Mouse (Mus musculus) layer of hippocampus, adult 8-10 months (tissue): Measurements from ENCODE around the gene Map1lc3b. TPM values are rescaled to one million over a fixed set of nuclear protein-coding genes. Genes with fewer than 3 reads are reported as not detected.
A peak's percentile ranks its signal among the peaks of the same experiment; 100 is the strongest.

Source experiments
- DNase-seq, 2 experiments: peaks; one replicate each; pipeline ENCODE4 v3.0.0; 2022; ENCODE audit warnings: low spot score in 2 of 2
- total RNA-seq, 4 experiments: library from RNA; stranded (reverse); gene quantifications; 2 replicates each; pipeline ENCODE4 v1.2.4; 2022

Gene Map1lc3b
- 100 to 1,000 TPM; 143 to 187 (median 172) TPM for total RNA-seq

GRCm38 (mm10) chr8:121590203-121591177, at the start of gene Map1lc3b:
TSS of gene Map1lc3b (plus strand) at chr8:121590361.
- DNase-seq: peak; percentile 93 to 96

DNA sequence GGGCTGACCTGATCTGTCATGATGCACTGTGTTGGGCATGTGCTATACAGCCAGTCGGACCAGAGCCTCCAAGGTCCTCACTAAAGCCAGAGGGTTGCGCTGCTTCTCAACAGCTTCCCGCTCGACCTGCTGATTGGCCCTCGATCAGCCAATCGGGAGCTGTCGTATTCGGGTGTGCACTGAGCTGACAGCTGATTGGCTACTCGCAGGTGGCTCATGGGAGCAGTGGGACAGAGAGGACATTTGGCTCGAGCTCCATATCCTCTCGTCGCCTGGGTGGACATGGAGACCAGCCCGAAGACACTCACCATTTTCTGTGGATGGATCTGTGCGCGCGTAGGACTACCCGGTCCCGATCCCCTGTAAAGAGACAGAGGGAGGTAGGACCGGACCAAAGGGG, 48.3 kb upstream of the Map1lc3b start:
- DNase-seq: no peak

DNA sequence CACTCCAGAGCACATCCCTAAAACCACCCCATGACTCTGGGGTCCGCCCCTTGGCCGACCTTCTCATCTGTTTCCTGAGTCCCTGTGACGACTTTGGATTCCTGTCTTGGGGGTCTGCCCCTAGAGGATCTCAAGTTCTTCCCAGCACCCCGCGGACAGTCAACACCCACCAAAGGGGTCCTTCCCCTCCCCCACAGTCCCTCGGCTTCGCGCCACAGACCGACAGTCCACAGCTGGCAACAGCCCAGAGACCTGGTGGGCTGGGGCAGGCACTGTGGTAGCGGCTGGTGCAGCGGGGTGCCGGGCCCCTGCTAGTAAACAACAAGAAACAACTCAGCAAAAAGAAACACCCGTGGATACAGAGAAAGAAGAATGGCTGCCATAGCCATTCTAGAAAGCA, 47.3 kb upstream of the Map1lc3b start:
- no peak for DNase-seq

DNA sequence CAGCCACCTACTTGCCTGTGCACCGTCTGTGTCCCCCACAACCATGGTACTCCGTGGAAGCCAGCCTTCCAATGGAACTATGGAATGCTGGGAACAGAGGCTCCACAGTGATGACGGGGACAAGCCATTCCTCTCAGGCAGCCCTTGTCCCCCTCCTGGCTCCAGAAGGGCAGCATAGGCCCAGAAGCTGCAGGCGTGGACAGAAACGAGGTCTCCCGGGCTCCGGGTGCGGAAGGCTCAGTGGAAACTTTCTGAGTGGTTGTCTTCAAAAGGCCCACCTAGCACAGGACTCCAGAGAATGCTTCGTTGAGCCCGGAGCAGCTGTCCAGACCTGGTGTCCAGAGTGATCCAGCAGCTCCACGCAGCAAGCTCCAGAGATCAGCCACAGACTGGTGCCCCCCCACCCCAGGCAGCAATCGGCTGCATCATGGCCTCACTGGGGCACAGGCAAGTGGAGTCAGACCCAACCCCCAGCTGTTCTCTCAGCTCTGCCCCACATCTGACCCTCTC, 45.8 kb upstream of the Map1lc3b start, which contains the start of gene 1700018B08Rik:
Gene 1700018B08Rik (minus strand): TSS at position 45 of the 510 bp plus-strand sequence.
- DNase-seq: no peak

GRCm38 (mm10) chr8:121544936-121545335, 45.2 kb upstream of the Map1lc3b start:
- no peak for DNase-seq

- peak; percentile 69 to 79 for DNase-seq
These were observed 43.0 kb upstream of the Map1lc3b start for GRCm38 (mm10) chr8:121547132-121547531.

GRCm38 (mm10) chr8:121550056-121550455, 40.1 kb upstream of the Map1lc3b start:
- no peak for DNase-seq

DNA sequence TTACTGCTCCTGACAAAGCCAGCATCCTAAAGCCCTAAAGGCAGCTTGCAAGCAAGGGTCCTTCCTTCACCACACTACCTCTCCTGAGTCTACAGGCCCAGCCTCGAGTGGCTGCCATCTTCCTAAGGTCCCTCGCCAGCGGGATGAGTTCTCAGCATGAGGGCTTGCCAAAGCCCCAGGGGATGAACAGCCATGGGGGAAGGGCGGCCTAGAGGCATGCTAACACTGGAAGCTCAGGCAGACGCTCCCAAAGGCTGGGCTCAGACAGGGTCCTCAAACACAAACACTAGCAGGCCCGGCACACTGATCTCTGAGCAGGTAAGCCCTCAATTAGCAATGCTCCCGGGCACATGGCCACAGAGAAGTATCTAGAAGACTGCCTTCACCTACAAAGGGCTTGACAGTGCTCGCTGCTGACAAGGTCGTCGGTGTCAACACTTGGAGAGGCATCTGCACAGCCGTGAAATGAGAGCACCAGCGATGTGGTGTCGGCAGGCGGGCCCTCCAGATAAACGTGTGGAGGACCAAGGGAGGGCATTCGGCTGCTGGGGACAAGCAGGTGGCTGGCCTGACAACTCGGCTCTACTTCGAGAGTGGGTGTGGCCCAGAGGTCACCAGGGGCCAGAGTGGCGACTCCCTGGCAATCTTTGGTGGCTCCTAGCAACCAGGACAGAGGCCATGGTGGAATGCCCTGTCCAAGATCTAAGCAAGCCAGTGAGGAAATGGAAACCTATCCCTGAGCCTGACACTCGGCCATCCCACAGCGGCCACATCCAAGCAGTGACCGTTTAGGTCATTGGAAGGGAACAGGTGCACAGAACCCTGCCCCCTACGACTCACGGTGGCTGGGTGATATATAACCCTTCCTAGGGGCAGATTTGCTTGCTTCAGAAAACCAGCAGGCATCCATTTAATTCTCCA, 38.8 kb upstream of the Map1lc3b start:
- no peak for DNase-seq

GRCm38 (mm10) chr8:121552506-121552905, 37.7 kb upstream of the Map1lc3b start:
- DNase-seq: no peak

DNA sequence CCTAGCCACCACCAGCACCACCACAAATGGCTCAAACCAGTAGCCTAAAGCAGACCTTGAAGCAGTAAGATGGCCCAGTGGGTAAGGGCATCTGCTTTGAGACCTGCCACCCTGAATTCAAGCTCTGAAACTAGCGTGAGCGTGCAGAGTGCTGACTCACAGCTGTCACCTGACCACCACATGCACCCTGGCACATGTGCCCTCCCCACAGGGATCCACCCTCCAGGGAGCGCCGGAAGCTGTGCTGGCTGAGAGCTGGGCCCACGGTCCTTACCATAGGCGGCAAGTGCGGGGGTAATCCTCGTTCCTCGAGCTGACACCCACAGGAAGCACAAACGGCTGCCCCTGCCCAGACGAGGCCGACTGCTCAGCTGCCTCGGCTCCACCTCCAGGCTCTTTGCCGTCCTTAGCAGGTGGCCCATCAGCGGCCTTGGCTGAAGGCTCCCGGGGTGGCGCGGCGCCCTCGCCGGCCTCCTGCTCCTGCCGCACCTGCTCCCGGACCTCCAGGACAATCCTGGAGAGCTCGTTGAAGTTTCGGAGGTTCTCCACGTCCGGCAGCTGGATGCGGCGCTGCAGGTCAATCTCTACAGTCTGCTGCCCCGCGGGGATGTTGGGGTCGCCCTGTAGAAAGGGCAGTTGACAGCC, 36.2 kb upstream of the Map1lc3b start:
- DNase-seq: no peak

DNA sequence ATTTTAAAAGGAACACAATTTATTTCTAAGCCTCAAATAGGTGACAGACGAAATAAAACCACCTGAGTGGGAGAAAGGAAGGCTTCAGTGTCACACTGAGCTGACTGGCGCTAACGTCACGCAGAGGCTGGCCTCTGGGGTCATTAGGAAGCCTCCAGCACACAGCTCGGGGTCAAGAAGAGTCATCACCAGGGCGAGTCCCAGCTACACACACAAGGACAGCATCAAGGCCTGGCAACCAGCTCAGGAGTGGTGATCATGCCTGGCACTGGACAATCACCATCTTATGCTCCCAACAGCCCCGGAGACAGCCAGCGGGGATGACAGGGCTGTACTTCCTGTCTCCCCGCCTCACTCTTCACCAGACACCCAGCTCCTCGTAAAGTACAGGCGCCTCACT, 32.4 kb upstream of the Map1lc3b start:
- no peak for DNase-seq

DNA sequence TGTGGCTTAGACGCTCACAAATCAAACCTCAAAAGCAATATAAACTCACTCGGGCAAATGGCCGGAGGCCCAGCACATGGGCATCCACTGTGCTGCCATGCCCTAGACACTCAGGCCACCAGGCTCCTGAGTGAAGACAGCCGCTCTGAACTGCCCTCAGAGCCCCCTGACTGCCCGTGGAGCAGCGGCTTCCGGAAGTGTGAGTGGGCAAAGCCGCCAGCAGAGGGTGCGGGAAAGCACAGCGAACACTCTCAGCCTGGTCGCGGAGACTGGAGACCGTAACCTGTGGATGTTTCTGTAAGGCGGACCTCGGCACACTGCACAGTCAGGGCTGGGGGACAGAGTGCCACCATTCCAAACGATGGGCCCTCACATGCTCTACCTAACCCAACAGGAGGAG, 31.6 kb upstream of the Map1lc3b start:
- DNase-seq: no peak

- no peak for DNase-seq
These were observed 30.4 kb upstream of the Map1lc3b start for GRCm38 (mm10) chr8:121559801-121560200.

DNA sequence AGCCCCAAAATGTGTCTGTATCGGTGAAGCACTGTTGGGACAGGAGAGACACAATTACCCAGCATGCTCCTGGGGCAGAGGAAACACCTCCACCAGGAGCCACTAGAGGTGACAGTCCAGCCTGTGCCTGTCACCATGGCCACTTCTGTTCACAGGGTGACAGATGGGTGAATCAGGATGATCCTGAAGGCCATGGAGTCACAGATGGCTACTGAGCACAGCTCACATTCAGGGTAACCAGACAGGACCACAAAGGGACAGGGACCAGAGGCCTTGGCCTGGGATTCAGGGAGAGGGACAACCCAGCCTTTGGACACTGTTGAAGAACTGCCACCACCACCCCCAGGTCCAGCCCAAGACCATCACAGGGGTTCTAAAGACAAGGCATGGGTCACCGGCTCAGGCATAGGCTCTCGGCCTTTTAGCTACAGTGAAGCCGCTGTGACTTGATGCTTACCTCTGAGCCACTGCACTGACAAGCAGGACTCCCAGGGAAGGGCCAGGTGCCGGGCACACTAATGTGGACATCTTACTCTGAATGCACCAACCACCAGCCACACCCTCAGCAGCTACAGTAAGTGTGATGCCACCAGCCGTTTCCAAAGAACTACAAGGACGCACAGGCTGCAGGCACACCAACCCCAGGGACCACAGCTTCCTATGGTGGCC, 29.6 kb upstream of the Map1lc3b start:
- no peak for DNase-seq

DNA sequence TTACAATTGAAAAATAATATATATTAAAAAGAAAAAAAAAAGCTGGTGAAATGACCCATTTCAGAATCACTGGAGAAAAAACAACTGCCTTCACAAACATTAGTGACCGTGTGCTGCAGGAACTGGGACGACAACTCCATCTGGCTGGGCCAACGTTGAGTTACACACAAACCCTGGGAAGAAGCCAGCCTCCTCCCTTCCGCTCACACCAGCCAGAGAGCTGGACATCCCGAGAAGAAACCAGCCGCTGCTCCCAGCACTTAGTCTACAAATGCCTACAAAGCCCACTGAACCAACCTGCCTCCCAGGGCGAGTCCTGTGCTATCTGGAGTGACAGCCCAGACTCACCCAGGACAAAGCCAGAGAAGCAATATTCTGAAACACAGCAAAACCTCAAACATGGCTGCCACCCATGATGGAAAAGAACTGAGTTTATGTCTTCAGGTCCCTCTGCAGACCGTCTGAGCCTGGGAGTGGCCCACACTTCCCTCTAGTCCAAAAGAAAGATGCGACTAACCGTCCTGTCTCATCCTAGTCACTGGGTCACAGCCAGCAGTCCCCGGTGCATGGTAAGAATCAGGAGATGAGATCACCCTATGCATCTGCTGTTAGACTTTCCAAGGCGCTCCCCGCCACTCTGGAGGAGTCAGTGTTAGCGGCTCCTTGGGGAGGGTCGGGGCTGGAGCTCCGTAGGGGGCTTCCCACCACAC, 28.4 kb upstream of the Map1lc3b start:
- DNase-seq: no peak

DNA sequence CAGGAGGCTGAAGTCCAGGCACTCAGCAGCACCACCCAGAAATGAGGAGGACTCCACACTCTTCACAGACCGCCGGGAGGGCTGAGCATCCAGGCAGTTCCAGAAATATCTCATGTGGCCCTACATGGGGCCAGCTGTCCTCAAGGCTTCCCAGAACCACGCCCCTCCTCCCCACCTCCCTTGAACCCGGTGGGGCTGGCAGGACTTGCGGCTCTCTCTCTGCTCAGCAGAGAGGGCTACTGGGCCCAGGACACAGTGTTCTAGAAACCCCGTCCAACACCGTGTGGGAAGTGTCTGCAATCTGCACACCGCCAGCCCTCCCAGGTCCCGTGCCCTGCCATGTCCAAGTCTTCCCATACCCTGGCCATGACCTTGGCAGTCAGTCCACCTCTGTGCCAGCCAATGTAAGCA, 27.2 kb upstream of the Map1lc3b start:
- DNase-seq: no peak

DNA sequence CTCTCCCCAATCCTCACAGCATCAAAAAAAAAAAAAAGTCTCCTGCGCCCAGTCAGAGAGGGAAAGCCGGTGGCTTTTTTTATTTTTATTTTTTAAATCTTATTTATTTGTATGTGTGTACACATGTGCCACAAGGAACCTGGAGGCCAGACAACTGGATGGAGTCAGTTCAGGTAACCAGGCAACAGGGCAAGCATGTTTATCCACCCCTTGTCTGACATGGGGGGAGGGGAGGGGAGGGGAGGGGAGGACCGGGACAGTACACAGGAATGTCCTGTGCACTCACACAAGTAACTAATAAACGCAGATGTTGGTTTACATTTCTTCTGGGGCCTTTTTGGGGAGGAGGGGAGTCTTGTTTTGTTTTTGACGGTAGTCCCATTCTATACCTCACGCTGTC, 26.5 kb upstream of the Map1lc3b start:
- DNase-seq: no peak

- DNase-seq: no peak
These were observed 21.8 kb upstream of the Map1lc3b start for GRCm38 (mm10) chr8:121568321-121568720.

GRCm38 (mm10) chr8:121570335-121570734, 19.8 kb upstream of the Map1lc3b start:
- DNase-seq: no peak

DNA sequence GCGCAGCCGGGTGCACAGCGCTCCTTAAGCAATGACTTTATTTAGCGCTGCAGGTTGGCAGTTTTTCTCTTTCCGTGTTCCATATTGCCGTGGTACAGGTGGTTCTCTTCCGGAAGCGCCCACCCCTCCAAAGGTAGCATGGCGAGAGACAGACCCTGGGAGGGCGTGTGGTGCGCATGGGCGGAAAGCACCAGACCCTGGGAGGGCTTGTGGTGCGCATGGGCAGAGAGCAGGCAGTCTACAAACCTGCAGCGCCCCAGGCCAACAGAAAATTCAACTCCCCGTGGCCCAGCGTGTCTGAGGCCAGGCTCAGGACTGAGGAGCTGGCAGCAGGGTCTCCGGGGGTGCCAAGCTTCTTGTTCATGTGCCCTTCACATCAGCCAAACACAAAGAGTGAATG, 19.4 kb upstream of the Map1lc3b start:
- DNase-seq: no peak
